Mouse (Mus musculus) small intestine, adult 2 months (tissue): ENCODE results near the gene Pias1.

Source experiments
- CTCF ChIP-seq: fragments of 200-500 bp; IDR thresholded peaks from 2 replicates; pipeline ENCODE4 v1.5.1; 2012; ENCODE audit warnings: low read depth, mild to moderate bottlenecking, control low read depth, inconsistent platforms, low read length, moderate library complexity, mixed read lengths; ENCODE audit not compliant: insufficient replicate concordance, insufficient read length; ENCODE audit errors: extremely low read depth
- POLR2A ChIP-seq: fragments of 200-500 bp; IDR thresholded peaks from 2 replicates; pipeline ENCODE4 v1.6.1; 2012; ENCODE audit warnings: low read depth, mild to moderate bottlenecking, control low read depth, inconsistent platforms, low read length, moderate library complexity

GRCm38 (mm10) chr9:62934700-62935400 lies 52.9 kb downstream of the Pias1 start:
- TF ChIP-seq CTCF = no peak
- TF ChIP-seq POLR2A = no peak
